Mouse (Mus musculus) testis, adult 2 months (tissue): ENCODE results near the gene Ceacam19.

Experiments used
- CTCF ChIP-seq: fragments of 200-500 bp; IDR thresholded peaks from 2 replicates; pipeline ENCODE4 v1.5.1; 2012; ENCODE audit warnings: low read depth, mild to moderate bottlenecking, inconsistent platforms, low read length, moderate library complexity; ENCODE audit not compliant: control insufficient read depth, insufficient read depth, insufficient replicate concordance
- POLR2A ChIP-seq: fragments of 200-500 bp; IDR thresholded peaks from 2 replicates; pipeline ENCODE4 v1.6.1; 2012; ENCODE audit warnings: low read depth, mild to moderate bottlenecking, inconsistent platforms, low read length, moderate library complexity; ENCODE audit not compliant: control insufficient read depth

DNA sequence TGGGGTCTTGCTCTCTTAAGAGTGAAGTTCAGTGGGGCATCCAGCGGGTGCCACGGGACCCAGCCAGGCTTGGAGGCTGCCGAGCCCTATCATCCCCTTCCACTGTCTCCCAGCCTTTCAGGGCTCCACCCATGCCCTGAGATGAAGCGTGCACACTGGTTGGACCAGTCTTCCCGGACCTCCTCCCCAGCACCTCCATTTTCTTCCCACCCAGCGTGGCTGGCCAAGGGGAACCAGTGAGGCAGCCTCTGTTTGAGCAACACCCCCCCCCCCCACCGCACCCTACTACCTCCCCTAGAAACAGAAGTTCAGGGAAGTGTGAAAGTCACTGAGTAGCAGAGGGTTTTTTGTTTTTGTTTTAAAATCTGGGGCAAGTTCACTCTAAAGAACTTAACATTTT is at the start of gene Ceacam19:
- TF ChIP-seq CTCF (no peak), POLR2A (no peak)
